Mouse (Mus musculus) 3T3-L1 (cell line): ENCODE measurements around the gene Phf21a.
"Not testable (repeated sequence)": the region's sequence is repeated elsewhere in the genome, so short reads cannot be mapped to it uniquely, and the experiment has no call there.

Source experiments
- DNase-seq: peaks from one replicate; pipeline ENCODE4 v3.0.0-alpha.2; 2015; ENCODE audit warnings: low read depth, low spot score

The Phf21a gene

DNA sequence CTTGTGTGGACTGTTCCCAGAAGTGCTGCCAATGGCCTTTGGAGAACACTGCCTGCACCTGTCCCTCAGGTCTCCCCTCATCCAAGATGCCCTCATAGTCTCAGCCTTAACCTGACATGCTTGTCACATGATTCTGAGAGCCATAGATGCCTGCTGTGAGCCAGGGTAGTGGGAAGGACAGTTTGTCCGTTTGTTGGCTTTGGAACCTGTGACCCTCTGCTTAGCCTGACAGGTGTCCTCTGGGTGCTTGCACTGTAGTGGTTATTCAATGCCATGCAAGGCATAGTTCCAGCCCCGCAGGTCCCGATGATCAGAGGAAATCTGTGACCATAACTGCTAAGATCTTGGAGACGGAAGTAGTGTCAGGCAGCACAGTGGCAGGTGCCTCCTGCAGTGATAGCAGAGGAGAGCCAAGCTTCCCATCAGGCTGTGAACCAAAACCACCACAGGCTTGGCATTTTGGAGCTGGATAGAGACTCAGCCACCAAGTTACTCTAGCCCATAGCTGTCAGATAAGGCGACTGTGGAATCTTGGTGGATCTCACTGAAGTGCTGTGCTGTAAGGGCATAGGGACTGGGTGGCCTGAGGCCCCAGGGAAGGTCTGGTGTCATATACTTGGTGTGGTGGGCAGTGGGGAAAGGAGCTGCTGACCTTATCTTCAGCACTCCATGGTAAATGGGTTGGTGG is 289.1 kb downstream of the Phf21a start, which contains the start of gene 1700029I15Rik:
1700029I15Rik (plus strand) TSS at position 638 of the 688 bp plus-strand sequence.
- DNase-seq: no peak

- no peak for DNase-seq
Observed at GRCm38 (mm10) chr2:92382759-92383158, 289.8 kb downstream of the Phf21a start.

DNA sequence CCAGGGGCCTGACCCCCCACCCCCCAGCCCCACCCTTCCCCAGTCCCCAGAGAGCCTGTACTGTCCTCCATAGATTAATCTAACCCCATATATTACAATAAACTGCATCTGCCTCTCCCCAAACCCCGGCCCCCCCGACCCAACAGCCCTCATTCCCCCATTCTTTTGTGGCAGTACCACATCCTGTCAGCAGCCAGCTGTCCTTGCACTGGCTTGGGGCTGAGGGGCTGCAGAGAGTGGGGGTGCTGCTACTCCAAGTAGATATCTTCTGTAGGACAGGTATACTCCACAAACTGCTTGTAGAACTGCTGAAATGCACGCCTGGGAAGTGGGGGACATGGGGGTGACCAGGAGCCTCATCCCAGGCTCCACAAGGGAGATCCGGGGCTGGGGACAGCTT is 291.2 kb downstream of the Phf21a start:
- no peak for DNase-seq

GRCm38 (mm10) chr2:92385113-92386051 is 292.5 kb downstream of the Phf21a start:
- no peak for DNase-seq

DNA sequence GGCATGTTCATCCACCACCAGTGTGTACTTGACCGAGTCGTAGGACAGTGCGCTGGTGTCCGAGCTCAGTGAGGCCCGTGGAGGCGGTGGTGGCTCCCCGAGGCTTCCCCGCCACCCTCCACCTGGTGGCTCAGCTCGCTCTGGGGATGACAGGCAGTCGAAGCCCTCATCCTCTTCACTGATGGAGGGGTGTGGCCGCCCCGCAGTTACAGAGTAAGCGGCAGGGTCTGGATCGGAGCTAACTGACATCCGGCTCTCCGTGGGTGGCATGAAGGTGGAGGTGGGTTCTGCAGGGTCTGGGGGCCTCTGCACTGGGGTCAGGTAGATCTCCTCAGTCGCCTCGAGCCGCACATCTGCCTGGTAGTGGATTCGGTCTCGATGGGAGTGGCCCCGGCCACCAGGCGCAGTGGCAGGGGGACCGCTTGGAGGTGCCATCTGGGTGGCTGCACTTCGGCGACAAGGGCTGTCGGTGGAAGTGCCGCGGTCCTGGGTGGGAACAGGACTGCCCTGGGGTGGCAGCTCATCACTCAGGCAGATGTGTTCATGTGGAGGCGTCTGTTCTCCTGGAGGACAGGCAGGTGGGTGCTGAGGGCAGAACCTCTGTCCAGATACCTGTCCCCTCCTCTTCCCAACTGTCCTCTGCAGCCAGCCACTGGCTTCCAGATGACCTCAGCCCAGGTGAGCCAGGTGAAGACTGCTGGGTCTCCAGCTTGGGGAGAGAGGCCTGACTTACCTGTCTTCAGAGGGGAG is 294.1 kb downstream of the Phf21a start:
- no peak for DNase-seq

GRCm38 (mm10) chr2:92387646-92388045 is 294.7 kb downstream of the Phf21a start:
- peak; percentile 46 for DNase-seq

GRCm38 (mm10) chr2:92388081-92388517 is 295.2 kb downstream of the Phf21a start:
- DNase-seq: no peak

GRCm38 (mm10) chr2:92388891-92389641 is 296.1 kb downstream of the Phf21a start:
- peak; percentile 96 for DNase-seq

DNA sequence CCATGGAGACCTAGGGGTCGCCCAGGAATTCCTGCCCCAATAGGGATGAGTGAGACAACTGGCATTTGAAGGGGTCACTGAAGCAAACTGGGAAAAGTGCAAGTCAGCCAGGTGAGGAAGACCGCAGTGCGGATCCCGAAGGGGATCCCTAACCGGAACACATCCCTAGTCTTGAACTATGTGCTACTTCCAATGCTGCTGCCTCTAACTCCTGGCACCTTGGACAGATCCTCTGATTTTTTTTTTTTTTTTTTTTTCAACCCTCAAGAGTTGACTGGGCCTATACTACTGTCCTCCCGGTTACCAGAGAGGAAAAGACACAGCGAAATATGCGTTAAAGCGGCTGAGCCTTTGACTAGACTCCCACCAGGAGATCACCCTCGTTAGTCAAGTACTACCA is 296.7 kb downstream of the Phf21a start:
- DNase-seq: no peak

DNA sequence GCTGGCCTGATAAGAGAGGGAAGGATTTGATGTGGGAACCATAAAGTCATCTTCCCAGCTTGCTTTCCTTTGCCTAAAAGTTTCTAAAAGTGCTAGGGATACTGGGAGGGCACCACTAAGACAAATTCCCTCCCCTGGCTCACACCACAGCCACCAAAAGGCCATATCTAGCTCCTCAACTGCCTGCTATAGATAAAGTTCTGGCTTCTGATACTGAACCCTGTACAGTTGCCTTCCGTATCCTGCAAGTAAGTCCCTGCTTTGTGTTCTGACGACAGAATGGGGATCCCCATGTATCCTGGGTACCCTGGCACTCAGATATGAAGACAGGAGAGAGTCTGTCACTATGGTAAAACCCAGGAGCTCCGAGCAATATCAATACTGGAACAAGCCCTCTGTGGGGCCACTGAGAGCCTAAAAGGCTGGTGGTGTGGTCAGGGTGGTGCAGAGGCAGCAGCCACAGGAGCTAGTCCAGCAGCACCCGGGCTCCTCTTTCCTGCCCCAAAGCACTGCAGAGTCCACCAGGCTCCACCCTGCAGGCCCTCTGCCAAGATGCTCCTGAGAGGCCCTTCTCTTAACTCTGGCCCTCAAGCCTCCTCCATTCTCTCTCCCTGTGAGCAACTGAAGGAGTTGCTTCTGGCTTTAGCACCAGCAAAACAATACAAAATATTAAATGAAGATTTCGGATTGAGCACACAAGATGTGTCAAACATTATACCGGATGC is 297.5 kb downstream of the Phf21a start:
- DNase-seq: peak; percentile 67

GRCm38 (mm10) chr2:92391116-92391515 is 298.2 kb downstream of the Phf21a start:
- DNase-seq: no peak

DNA sequence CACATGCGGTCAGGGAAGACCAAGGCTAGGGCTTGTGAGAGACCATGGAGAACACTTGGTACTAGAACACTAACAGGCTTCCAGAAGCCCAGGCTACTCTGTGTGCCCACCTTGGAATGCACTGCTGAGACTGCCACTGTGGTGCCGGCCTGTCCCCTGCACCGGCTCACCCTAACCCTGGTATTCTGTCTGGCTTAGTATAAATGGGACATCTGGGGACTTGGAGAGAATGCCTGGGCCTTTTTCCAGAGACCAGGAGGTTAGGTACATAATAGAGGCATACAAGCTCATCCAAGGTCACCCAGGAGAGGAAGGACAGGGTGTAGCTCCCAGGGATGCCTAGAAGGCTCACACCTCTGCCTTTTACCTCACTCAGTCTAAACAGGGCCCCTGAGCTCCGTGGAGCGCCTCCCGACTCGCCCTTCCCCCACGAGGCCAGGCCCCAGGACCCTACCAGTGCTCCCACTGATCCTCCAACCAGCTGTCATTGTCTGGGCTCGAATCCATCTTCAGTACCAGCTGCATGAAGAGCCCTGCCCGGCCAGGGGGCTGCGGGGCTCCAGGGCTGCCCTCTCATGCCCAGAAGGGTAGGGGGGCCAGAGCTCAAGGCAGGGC is 298.9 kb downstream of the Phf21a start:
- no peak for DNase-seq

DNA sequence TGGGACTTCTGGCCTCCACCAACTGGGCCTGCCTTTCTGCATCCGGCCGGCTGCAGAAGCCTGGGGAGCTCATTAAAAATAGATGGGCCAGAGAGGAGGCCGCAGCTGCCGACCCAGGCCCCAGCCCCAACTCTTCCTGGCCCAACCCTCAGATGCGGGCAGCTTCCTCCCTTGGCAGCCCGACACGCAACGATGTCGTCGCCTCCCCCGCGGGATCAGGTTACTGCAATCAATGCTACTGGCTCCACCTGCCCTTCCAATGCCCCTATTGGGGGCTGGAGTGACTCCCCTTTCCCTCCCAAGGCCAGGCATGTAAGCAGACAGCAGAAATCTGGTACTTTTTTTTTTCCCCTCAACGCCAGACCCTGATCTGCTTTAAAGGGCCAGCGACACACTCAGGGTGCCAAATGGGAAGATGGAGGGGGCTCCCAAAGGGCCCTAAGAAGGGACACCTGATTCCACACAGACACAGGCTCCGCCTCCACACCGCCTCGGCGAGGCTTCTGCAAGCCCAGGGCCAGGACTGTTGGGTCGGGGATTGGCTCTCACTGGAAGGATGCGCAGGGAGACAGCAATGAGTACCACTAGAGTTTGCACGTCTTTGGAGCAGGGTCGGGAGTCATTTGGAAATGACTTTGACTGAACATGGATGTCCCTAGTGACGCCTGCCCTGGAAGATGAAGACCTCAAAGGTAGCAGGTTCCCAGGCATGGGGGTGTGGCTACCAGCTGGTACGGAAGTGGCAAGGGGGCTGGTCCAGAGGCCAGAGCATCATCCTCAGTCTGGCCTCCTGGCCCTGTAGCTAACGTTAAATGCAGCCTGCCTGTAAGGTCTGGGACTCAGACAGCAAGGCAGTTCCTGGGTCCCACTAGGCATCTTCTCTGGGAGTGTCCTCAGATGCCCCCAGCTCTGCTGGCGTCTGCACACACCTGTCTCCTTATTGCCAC is 299.7 kb downstream of the Phf21a start:
- DNase-seq: no peak

DNA sequence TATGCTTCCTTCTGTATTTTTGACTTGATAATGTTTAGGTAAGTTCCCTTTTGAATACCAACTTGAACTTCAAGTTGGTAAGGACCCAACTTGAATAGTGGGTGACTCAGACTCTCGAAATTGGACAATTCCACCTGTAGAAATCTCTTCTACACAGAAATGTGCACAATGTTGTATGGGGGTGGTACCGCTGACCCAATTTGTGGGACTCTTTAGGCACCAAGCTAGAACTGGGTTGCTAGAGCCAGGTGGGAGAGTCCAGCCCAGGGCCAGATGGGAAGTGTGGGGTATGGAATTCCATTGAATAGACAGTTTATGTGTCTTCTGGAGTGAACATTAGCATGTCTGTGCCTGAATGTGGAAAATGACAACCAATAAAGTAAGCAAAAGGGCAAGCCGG is 302.6 kb downstream of the Phf21a start:
- no peak for DNase-seq

GRCm38 (mm10) chr2:92397436-92397835 is 304.5 kb downstream of the Phf21a start:
- no peak for DNase-seq

DNA sequence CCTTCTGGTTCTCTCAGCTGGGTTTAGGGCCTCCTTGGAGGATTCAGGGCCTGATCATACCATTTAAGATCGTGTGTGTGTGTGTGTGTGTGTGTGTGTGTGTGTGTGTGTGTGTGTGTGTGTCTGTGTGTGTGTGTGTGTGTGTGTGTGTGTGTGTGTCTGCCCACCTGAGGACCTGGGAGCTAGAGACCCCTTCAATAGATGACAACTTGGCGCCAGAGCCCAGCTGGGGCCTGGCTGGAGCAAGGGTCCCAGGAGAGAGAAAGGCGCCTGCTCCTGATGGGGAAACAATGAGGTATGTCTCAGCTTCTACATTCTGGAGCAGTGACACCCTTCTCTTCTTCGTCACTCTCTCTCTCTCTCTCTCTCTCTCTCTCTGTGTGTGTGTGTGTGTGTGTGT is 307.0 kb downstream of the Phf21a start:
- DNase-seq: not testable (repeated sequence)

GRCm38 (mm10) chr2:92400682-92401081 is 307.8 kb downstream of the Phf21a start:
- no peak for DNase-seq

DNA sequence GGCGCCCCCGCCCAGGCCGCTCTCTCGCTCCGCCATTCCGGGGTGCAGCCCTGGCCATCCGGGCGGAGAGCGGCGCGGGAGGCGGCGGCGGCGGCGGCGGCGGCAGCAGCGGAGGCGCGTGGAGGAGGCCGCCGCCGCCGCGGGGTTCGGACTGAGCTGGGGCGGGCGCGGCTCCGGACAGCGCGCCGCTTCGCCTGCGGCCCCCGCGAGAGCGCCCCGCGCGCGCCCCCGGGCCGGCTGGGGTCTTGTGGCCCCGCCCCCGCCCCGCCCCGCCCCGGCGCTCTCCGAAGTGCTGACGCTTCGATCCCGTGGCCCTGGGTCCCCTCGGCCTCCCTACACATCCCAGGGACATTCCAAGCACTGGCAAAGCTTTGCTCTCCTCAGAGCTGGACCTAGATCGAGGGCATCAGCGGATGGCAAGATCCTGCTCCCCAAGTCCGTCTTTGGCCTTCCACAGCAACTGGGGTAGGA is 308.2 kb downstream of the Phf21a start, which contains the start of gene Mapk8ip1:
Mapk8ip1 (minus strand) TSS at position 173 of the 471 bp plus-strand sequence.
- DNase-seq: no peak
